Mouse (Mus musculus) myocyte (in vitro differentiated cells): ENCODE results near the gene Slc2a9. TPM values are rescaled to one million over a fixed set of nuclear protein-coding genes. Genes with fewer than 3 reads are reported as not detected.

Source experiments
- H3K27me3 ChIP-seq: one replicate; pipeline ENCODE4 v1.6.1; 2011; ENCODE audit not compliant: control insufficient read depth, insufficient read depth, insufficient read length
- H3K36me3 ChIP-seq: one replicate; pipeline ENCODE4 v1.6.1; 2011; ENCODE audit not compliant: control insufficient read depth, insufficient read depth
- H3K4me2 ChIP-seq: one replicate; pipeline ENCODE4 v1.6.1; 2011; ENCODE audit warnings: low read depth, control low read depth
- H3K4me3 ChIP-seq: one replicate; pipeline ENCODE4 v1.5.1; 2011; ENCODE audit warnings: mild to moderate bottlenecking, control low read depth, moderate library complexity
- H3K79me2 ChIP-seq: one replicate; pipeline ENCODE4 v1.6.1; 2011; ENCODE audit not compliant: control insufficient read depth, insufficient read depth
- H3ac ChIP-seq: one replicate; pipeline ENCODE4 v1.6.1; 2011; ENCODE audit not compliant: control insufficient read depth, insufficient read length
- CEBPB ChIP-seq: IDR thresholded peaks from 2 replicates; pipeline ENCODE4 v1.6.1; 2011; ENCODE audit warnings: mild to moderate bottlenecking, moderate library complexity; ENCODE audit not compliant: poor library complexity, insufficient read depth, severe bottlenecking
- E2F4 ChIP-seq: IDR thresholded peaks from one replicate; pipeline ENCODE4 v1.6.1; 2011; ENCODE audit warnings: mild to moderate bottlenecking, control low read depth, moderate library complexity; ENCODE audit not compliant: insufficient read depth
- MAX ChIP-seq: IDR thresholded peaks from one replicate; pipeline ENCODE4 v1.6.1; 2011; ENCODE audit warnings: low read depth, mild to moderate bottlenecking, control low read depth
- MYOD1 ChIP-seq, 3 experiments: IDR thresholded peaks; one replicate each; pipeline ENCODE4 v1.6.1; 2011; ENCODE audit warnings: control low read depth in 2 of 3, low read depth in 2 of 3, mild to moderate bottlenecking in 2 of 3, moderate library complexity in 1 of 3; ENCODE audit not compliant: insufficient read length in 2 of 3, control insufficient read depth in 1 of 3
- MYOG ChIP-seq, 3 experiments: IDR thresholded peaks; one replicate each; pipeline ENCODE4 v1.6.1; 2011; ENCODE audit warnings: control low read depth in 2 of 3, low read depth in 2 of 3, mild to moderate bottlenecking in 2 of 3; ENCODE audit not compliant: insufficient read length in 2 of 3, control insufficient read depth in 1 of 3, insufficient read depth in 1 of 3
- POLR2A ChIP-seq: IDR thresholded peaks from one replicate; pipeline ENCODE4 v1.6.1; 2011; ENCODE audit warnings: low read depth, mild to moderate bottlenecking, control low read depth, moderate library complexity; ENCODE audit not compliant: insufficient read length
- POLR2AphosphoS2 ChIP-seq: IDR thresholded peaks from one replicate; pipeline ENCODE4 v1.6.1; 2011; ENCODE audit warnings: low read depth, control low read depth; ENCODE audit not compliant: insufficient read length
- REST ChIP-seq: IDR thresholded peaks from one replicate; pipeline ENCODE4 v1.6.1; 2011; ENCODE audit warnings: mild to moderate bottlenecking, control low read depth, moderate library complexity; ENCODE audit not compliant: insufficient read depth, insufficient read length
- SRF ChIP-seq: IDR thresholded peaks from one replicate; pipeline ENCODE4 v1.6.1; 2011; ENCODE audit warnings: low read depth; ENCODE audit not compliant: control insufficient read depth, insufficient read length
- TCF12 ChIP-seq: IDR thresholded peaks from one replicate; pipeline ENCODE4 v1.6.1; 2011; ENCODE audit warnings: mild to moderate bottlenecking, control low read depth; ENCODE audit not compliant: poor library complexity, insufficient read depth, severe bottlenecking
- TCF3 ChIP-seq: IDR thresholded peaks from one replicate; pipeline ENCODE4 v1.6.1; 2011; ENCODE audit warnings: low read depth, control low read depth; ENCODE audit not compliant: insufficient read length
- USF1 ChIP-seq: IDR thresholded peaks from one replicate; pipeline ENCODE4 v1.6.1; 2011; ENCODE audit warnings: low read depth, mild to moderate bottlenecking, control low read depth, moderate library complexity
- polyA plus RNA-seq: library from polyadenylated mRNA; unstranded; fragments of >200 nt; fragmentation: generic; extraction: Trizol; gene quantifications from one replicate; pipeline ENCODE4 v1.2.1, GENCODE M21; 2012; ENCODE audit warnings: missing spikeins

Slc2a9 gene
- polyA plus RNA-seq: 1.1 TPM

- H3K79me2 ChIP-seq: no peaks in the 10 kb centered on the region
- H3K36me3 ChIP-seq: no peaks in the 10 kb centered on the region
- no peak within 1 kb of the TSS for H3K4me3 ChIP-seq
- no peak within 1 kb of the TSS for H3ac ChIP-seq
- TF ChIP-seq POLR2A: no peak
- no peak for TF ChIP-seq E2F4
- no peak for TF ChIP-seq TCF12
- H3K27me3 ChIP-seq: peaks cover 14% of the 10 kb centered on the region
- no peak within 1 kb of the TSS for H3K4me2 ChIP-seq
Observed at GRCm38 (mm10) chr5:38502992-38503391, at the start of gene Slc2a9. Gene Slc2a9, minus strand, starts transcription at chr5:38503143.

- Histone ChIP-seq H3K27me3 (no peaks in the 10 kb centered on the region), H3K79me2 (peaks cover 76% of the 10 kb centered on the region), H3K36me3 (peaks cover 48% of the 10 kb centered on the region), H3ac (no peak overlapping the region), H3K4me3 (no peak overlapping the region), H3K4me2 (peak overlapping the region; percentile 19)
- TF ChIP-seq E2F4 (no peak), USF1 (no peak), MYOD1 (IDR thresholded peaks at IDR 0.05; ENCODE audit: control insufficient read depth in 1 of 3, insufficient read length in 2 of 3, low read depth in 2 of 3) (peak in 2 of 3 experiments; percentile 53 to 73), MAX (no peak), MYOG (IDR thresholded peaks at IDR 0.05; ENCODE audit: control insufficient read depth in 1 of 3, insufficient read depth in 1 of 3, insufficient read length in 2 of 3, low read depth in 2 of 3) (peak in 2 of 3 experiments; percentile 70 to 71), SRF (no peak), POLR2A (no peak), CEBPB (no peak), TCF12 (peak; percentile 14), REST (no peak)
Observed at GRCm38 (mm10) chr5:38552615-38553014, 49.7 kb upstream of the Slc2a9 start.

GRCm38 (mm10) chr5:38550221-38550768 lies 47.4 kb upstream of the Slc2a9 start:
- Histone ChIP-seq H3K79me2 (peaks cover 54% of the 10 kb centered on the region), H3ac (no peak overlapping the region), H3K36me3 (peaks cover 64% of the 10 kb centered on the region), H3K4me2 (peak overlapping the region; percentile 53), H3K4me3 (no peak overlapping the region), H3K27me3 (no peaks in the 10 kb centered on the region)
- TF ChIP-seq MYOG (IDR thresholded peaks at IDR 0.05; ENCODE audit: control insufficient read depth in 1 of 3, insufficient read depth in 1 of 3, insufficient read length in 2 of 3, low read depth in 2 of 3) (no peak), CEBPB (no peak), SRF (no peak), POLR2A (no peak), TCF3 (no peak), MAX (no peak), E2F4 (no peak), USF1 (no peak), POLR2AphosphoS2 (no peak), TCF12 (no peak), MYOD1 (IDR thresholded peaks at IDR 0.05; ENCODE audit: control insufficient read depth in 1 of 3, insufficient read length in 2 of 3, low read depth in 2 of 3) (no peak)

GRCm38 (mm10) chr5:38549461-38549909 lies 46.5 kb upstream of the Slc2a9 start:
- Histone ChIP-seq H3K4me3 (no peak overlapping the region), H3K4me2 (peak overlapping the region; percentile 53), H3K27me3 (no peaks in the 10 kb centered on the region), H3K36me3 (peaks cover 64% of the 10 kb centered on the region), H3ac (no peak overlapping the region), H3K79me2 (peaks cover 46% of the 10 kb centered on the region)
- TF ChIP-seq MYOD1 (IDR thresholded peaks at IDR 0.05; ENCODE audit: control insufficient read depth in 1 of 3, insufficient read length in 2 of 3, low read depth in 2 of 3): peak in 2 of 3 experiments; percentile 64 to 77
- no peak for TF ChIP-seq MAX
- TF ChIP-seq MYOG (IDR thresholded peaks at IDR 0.05; ENCODE audit: control insufficient read depth in 1 of 3, insufficient read depth in 1 of 3, insufficient read length in 2 of 3, low read depth in 2 of 3): peak; percentile 29 to 81 (median 30)
- peak; percentile 38 for TF ChIP-seq TCF3
- no peak for TF ChIP-seq USF1
- no peak for TF ChIP-seq CEBPB
- no peak for TF ChIP-seq SRF
- TF ChIP-seq TCF12: no peak
- TF ChIP-seq POLR2AphosphoS2: no peak

GRCm38 (mm10) chr5:38547375-38547774 lies 44.4 kb upstream of the Slc2a9 start:
- Histone ChIP-seq H3K4me2 (no peak overlapping the region), H3K27me3 (no peaks in the 10 kb centered on the region), H3K79me2 (peaks cover 37% of the 10 kb centered on the region), H3ac (no peak overlapping the region), H3K36me3 (peaks cover 65% of the 10 kb centered on the region), H3K4me3 (no peak overlapping the region)
- TF ChIP-seq MYOD1 (IDR thresholded peaks at IDR 0.05; ENCODE audit: control insufficient read depth in 1 of 3, insufficient read length in 2 of 3, low read depth in 2 of 3): peak in 1 of 3 experiments; percentile 32
- TF ChIP-seq SRF: no peak
- TF ChIP-seq TCF12: no peak
